Mouse (Mus musculus): ENCODE data around the gene Csde1.

The Csde1 gene

DNA sequence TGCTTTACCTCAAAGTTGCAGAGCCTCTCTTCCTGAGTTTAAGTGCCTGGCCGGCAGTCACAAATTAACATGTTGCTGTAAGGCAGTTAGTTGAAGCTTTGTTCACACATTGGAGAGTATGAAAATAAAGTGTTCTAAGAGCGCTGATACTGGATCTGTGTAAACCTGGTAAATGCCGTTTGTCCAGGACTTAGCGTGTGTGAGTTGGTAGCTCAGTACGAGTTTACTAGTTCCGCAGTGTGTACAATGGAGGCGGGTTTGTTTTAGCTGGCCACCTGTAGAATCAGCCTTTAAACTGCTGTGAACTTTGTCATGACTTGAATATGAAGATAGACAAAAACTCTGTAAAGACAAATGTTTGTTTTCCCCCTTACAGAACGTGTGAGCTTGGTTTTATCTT lies 46.7 kb downstream of the Csde1 start:
- DNase-seq = no peak

DNA sequence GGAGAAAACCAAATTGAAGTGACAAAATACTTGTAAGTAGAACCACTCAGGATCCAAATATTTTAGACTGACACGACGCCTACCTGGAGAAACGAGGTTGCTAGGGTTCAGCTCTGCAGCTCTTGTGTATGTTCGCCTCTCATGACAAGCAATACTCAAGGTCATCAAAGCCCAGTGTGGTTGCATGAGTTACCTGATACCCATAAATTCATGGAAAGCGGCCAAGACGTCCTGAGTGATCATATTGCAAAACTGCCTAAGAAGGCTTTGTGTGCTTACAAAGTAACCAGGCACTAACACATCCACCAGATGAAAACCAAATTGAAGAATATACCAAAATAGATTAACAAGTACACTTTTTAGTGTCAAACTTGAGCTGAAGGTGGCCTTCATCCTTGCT lies 48.7 kb downstream of the Csde1 start:
- no peak for DNase-seq

DNA sequence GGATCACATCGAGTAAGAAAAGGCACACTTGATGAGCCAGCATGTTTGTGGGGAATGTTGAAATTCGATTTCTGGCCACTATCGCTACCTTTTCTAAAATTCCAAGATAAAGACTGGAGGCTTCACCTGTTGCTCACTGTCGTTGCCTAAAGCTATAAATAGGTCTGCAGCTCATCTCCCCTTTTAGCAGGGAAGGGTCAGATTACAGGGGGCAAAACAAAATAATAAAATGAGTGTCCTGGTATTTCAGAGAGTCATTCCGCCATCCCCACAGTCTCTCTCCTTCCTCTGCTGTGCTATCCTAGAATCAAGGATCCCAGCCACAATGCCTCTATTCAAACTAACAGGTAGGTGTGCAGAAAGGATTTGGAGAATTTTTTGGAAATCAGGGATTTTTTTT lies 53.5 kb downstream of the Csde1 start, which contains the start of gene Ampd1:
Gene Ampd1 (plus strand): TSS at position 244 of the 400 bp plus-strand sequence.
- DNase-seq = no peak

DNA sequence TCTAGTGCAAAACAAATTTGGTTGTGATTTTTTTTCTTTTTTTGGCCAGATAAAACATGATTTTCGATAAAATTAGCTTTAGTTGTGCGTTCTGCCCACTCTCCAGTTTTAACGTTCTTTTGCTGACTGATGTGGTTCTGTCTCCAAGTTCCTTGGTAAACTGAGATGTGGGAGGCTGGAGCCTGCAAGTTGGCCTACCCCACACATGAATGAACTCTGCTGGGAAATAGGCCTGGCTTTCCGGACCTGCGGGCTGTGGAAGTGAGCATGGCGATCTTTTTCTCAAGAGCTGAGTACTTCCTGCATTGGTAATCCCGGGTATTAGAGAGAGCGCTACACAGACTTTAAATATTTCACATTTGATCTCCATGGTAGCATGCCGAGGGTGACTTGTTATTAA lies 55.6 kb downstream of the Csde1 start:
- DNase-seq = no peak

DNA sequence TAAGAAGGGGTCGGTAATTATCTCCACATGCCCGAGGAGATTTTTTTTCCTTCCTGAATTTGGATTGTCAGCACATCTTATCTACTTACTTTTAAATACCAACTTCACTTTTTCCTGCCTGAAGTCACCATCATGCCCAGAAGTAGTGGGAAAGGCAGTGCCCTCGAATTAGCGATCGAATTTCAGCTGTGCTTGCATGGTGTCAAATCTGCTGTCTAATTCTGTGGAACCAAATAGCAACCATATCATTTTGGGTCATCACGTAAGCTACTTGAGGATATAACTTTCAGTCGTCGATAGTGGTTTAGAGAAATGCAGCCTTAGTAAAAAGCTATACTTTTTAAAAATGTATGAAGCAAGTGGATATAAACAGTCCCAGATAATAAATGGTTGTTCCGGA lies 56.2 kb downstream of the Csde1 start:
- no peak for DNase-seq

DNA sequence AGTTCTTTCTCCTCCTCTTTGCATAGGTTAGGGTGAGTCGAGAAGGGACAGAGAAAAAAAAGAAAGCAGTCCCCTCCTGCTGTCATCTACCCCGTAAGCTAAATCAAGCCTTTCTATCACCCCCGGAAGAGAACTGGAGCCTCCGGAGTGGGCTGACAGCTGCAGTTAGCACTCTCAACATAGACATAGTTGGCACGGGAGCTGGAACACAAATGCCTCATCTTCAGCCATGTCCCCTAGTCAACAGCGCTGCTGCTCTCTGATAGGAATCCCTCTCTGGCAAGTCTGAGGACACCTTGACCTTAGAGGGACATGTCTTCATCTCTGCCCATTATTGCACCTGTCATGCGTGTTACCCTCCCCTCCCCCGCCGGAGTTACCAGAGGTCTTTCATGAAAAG lies 59.1 kb downstream of the Csde1 start:
- DNase-seq = no peak

DNA sequence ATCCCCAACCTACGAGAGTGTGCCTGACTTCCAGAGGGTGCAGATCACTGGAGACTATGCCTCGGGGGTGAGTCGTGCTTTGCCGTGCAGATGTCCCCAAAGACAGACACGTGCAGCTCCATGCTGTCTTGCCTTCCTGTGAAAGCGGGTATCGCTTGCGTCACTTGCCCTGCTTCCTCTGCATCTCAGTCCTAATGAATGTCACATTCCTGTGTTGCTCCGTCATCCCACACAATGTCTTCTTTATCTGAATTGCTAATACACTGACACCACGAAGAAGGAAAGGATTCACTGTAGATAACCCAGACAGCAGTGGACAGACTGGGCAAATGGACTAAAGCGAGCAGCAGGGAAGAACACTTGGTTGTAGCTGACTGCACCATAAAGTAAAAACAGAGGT lies 60.8 kb downstream of the Csde1 start:
- DNase-seq = no peak

DNA sequence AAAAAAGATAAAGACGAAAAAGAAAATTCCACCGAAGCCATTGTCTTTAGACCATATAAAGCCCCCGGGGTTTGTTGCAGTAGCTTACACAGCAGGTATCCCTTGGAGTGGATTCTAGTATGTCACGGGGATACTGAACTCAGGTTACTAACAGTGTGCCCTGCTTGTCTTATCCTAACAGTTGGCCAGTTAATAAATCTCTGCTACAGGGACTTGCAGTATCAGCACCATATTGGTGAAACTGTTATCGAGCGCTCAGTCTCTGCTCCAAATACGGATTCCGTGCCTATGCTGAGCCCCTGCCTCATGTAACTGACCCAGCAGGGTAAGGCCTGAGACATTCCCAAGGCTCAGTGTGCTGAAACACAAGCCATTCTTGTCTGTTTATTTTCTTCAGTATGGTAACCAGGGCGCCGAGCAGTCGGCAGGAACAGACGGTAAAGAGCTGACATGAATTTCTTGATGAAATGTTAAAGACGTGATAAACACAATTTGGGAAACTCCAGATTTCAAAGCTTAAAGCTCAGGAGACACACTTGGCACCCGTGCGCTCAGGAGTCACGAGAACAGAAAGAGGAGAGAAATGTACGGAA lies 61.7 kb downstream of the Csde1 start:
- no peak for DNase-seq

DNA sequence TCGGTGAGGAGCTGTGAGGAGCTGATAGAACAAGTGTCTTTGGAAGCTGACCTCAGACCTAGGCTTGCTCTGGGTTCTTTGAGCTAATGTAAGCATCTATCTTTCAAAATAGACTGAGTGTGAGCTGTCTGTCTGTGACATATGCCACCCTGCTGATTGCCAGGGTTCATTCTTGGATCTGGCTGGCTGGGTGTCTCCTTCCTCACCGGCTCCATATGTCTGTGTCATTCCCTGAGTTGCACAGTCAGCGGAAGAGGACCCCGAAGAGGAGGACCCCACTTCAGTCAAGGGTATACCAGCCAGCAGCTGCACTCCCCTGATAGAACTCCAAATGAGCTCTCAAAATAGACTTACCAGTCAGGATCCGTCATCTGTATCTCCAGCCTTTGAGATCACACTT lies 62.5 kb downstream of the Csde1 start:
- DNase-seq = no peak

DNA sequence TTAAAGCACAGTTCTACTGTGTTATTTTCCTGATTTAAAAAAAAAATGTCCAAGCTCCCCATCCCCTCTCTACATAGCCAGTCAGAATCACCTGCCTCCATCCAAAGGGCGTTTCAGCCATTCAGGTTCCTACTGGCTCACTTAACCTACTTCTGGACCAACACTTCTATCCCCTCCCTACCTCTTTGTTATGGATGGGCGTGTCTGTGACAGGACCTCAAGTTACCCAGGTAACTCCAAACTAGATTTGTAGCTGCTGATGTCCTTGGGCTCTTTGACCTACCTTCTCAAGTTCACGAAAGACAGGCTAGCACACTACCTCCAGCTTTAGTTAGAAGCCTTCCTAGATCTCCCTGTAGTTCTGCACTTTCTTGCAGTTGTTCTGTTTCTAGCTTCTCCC lies 65.8 kb downstream of the Csde1 start:
- DNase-seq = no peak

DNA sequence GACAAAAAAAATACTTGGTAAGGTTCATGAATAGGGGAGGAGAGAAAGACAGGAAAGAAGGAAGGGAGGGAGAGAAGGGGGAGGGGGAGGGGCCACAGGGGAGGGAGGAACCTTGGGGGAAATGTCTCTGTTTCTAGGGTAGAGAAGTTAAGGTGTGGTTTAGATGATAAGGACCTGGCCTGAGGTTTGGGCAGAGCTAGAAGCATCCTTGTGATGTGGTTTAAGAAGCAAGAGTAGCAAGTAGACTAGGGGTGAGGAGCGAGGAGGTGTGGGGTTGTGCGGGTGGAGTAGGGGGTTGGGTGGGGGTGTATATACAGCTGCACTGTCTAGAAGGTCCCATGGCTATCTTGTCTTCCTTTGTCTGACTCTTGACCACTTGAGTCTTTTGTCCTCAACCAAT lies 71.5 kb downstream of the Csde1 start:
- DNase-seq = peak; percentile 42

DNA sequence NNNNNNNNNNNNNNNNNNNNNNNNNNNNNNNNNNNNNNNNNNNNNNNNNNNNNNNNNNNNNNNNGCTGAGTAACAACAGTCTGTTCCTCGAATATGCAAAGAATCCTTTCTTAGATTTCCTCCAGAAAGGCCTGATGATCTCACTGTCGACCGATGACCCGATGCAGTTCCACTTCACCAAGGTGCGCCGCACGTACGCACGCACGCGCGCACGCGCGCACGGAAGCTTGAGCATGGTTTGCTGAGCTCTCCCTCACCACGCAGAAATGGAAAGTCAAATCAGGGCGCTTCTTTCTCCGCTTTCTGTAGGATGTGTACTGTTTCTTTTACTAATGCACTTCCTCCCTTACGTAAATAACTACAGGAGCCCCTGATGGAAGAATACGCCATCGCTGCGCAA lies 78.4 kb downstream of the Csde1 start:
- peak; percentile 29 for DNase-seq

DNA sequence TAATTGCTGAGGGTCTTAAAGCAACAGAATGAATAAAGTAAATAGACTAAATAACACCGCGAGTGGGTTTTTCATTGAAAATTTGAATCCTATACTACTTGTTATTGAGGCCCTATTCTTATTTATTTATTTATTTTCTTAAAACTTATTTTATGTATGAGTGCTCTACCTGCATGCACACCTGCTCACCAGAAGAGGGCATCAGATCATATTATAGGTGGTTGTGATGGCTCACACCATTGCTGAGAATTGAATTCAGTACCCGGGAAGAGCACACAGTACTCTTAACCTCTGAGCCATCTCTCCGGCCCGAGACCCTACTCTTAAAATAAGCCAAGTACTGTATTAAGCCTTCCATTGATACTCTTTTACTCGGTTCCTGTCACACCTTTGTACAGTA lies 79.4 kb downstream of the Csde1 start:
- no peak for DNase-seq

DNA sequence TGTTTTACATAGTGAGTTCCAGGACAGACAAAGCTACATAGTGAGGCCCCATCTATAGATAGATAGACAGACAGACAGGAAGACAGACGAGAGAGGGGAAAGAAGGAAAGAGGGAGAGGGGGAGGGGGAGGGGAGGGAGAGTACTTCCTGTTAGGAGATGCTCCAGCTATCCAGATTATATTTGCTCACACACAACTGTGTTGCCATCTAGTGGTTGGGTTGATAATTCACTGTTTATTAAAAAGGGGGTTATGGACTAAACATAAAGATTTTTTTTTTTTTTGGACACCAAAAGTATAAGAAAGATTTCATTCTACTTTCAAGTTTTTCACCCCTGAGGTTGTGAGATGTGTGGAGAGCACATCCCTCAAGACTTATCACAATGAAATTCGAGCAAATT lies 80.5 kb downstream of the Csde1 start:
- no peak for DNase-seq

DNA sequence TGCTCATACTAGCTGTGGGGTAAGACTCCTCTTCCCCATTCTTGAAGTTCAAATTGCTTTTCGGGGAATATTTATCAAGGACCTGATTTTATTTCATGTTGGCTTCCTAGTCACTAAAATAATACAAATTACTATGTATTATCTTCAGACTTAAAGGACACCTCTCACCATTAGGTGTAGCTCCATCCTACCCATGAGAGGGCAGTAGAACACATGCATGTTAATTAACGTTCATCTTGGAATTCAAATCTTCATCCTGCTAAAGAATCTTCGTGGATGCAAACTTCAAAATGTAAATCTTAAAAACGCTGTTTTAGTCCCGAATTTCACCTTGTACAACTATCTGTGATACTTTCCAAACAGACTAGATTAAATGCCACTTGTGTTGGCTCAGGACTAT lies 81.0 kb downstream of the Csde1 start:
- DNase-seq = no peak

DNA sequence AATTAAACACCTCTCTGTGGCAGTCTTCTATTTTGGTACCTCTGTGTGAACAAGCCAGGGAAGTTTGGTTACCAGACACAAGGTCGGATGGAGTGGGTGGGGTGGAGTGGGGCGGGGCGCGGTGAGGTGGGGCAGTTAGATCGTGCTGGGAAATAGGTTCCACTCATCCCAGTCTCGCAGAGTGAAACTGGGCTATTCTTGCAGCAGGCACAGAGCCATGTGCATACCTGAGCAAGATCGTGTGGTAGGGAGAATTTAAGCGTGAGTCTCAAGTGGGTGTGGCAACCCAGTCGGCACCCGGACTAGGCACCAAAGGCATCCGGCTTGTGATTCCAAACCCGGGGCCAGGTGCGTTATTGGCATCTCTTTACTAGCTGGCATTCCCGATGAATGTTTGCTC lies 81.7 kb downstream of the Csde1 start:
- DNase-seq = peak; percentile 49

DNA sequence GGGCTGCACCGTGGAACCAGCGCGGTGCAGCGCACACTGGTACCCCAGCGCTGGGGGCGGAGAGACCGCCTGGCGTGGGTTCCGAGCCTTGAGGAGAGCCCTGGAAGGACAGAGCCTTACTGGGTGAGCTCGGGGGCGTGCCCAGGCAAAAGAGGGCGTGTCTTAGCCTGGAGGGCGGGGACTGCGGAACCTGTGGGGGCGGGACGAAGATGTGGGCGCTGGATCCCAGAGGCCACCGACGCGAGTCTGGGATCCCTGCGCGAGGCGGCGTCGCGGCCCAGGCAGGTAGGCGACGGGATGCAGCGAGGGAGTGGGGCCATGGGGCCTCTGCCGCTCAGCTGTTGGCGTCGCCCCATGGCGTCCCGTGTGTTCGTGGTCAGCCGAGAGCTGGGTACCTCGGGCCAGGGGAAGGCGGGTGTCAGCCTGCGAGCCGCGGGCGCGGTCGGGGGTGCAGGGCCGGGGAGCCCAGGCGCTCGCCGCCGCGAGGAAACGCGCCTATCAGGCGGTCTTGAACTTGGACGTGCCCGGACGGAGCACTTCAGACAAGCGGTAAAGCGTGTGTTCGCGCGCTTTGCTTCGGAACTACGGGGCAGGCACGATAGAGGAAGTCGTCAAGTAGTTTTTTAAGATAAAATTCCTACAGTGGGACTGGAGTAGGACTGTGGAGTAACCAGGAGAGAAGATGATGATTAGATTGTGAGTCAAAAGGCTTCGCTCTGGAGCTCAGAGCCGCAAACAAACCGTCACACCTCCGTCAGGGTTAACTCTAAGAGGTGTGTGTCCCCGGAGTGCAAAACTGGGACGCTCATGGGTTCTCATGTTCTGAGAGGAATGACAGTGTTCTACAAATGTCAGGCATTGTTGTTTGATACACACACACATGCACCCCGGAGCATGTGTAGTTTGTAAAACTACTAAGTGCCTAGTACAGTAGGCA lies 82.5 kb downstream of the Csde1 start, which contains the start of gene Dennd2c:
Gene Dennd2c (plus strand): TSS at position 151 of the 937 bp plus-strand sequence.
- peak; percentile 96 for DNase-seq
